Mouse (Mus musculus) ES-Bruce4 (cell line): ENCODE measurements around the gene Ppp1r9b. TPM values are rescaled to one million over a fixed set of nuclear protein-coding genes. Genes with fewer than 3 reads are reported as not detected.
A peak's percentile ranks its signal among the peaks of the same experiment; 100 is the strongest.

Experiments
- H3K27ac ChIP-seq: 2 replicates; pipeline ENCODE4 v1.5.1; 2012; ENCODE audit warnings: low read length, inconsistent platforms; ENCODE audit not compliant: insufficient read depth
- H3K27me3 ChIP-seq: 2 replicates; pipeline ENCODE4 v1.6.1; 2012; ENCODE audit warnings: mild to moderate bottlenecking, low read length, inconsistent platforms; ENCODE audit not compliant: control insufficient read depth, poor library complexity, insufficient read depth, severe bottlenecking
- H3K36me3 ChIP-seq: 2 replicates; pipeline ENCODE4 v1.6.1; 2012; ENCODE audit warnings: inconsistent platforms, mild to moderate bottlenecking, low read length, moderate library complexity; ENCODE audit not compliant: control insufficient read depth, poor library complexity, insufficient read depth, severe bottlenecking
- H3K4me1 ChIP-seq: one replicate; pipeline ENCODE4 v1.8.1; 2011; ENCODE audit warnings: low read length; ENCODE audit not compliant: control insufficient read depth, insufficient read depth
- H3K4me3 ChIP-seq: 2 replicates; pipeline ENCODE4 v1.5.1; 2011; ENCODE audit warnings: low read depth, mild to moderate bottlenecking, low read length
- H3K9ac ChIP-seq: 2 replicates; pipeline ENCODE4 v1.6.1; 2012; ENCODE audit warnings: low read depth, mild to moderate bottlenecking, inconsistent platforms; ENCODE audit not compliant: poor library complexity, severe bottlenecking
- H3K9me3 ChIP-seq: replicated peaks from 2 replicates; pipeline ENCODE4 v1.6.1; 2012; ENCODE audit warnings: mild to moderate bottlenecking, low read length, inconsistent platforms; ENCODE audit not compliant: control insufficient read depth, poor library complexity, insufficient read depth, severe bottlenecking
- CTCF ChIP-seq: IDR thresholded peaks from one replicate; pipeline ENCODE4 v1.8.1; 2011; ENCODE audit warnings: low read depth, low read length
- EP300 ChIP-seq: IDR thresholded peaks from 2 replicates; pipeline ENCODE4 v1.6.1; 2011; ENCODE audit warnings: low read depth, low read length; ENCODE audit not compliant: insufficient read depth
- POLR2A ChIP-seq: IDR thresholded peaks from one replicate; pipeline ENCODE4 v1.8.1; 2011; ENCODE audit warnings: low read length; ENCODE audit not compliant: insufficient read depth
- polyA plus RNA-seq: library from polyadenylated mRNA; stranded (reverse); fragments of >200 nt; gene quantifications from 2 replicates; pipeline ENCODE4 v1.2.4, GENCODE M21; 2011; ENCODE audit warnings: low read depth; ENCODE audit not compliant: missing spikeins, insufficient read depth, insufficient read length

The Ppp1r9b gene
- polyA plus RNA-seq, 1 experiment = 20.3 TPM

DNA sequence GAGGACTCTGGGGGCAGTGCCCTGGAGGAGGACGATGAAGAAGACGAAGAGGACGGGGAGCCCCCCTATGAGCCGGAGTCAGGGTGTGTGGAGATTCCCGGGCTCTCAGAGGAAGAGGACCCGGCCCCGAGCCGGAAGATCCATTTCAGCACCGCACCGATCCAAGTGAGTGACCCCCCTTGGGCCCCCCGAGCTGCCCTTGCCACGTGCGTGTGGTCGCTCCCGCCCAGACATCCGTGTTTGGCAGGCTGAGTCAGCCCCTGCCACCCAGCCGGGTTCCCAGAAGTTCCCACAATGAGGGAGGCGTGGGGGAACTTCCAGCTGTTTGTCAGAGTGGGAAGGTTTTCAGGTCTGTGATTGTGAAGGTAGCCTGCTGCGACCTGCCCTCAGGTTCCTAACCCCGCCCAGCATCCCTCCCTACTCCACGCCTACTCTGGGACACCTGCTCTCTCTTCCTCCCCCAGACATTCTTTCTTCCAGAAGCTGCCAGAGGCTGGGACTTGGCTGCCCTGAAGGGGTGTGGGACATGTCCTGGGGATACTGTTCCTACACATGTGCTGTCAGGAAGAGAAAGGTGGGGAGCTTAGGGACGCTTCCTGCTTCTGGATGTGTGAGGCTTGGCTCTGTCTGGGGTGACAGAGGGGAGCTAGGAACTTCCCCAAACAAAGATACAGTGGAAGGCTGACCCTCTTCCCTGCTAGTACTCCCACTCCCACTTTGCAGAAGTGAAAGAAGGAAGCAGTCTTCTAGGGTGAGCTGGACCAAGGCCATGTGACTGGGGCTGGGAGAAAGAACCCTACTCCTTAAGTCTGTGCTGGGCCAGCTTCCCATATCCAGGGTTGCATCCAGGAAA lies 2.1 kb downstream of the Ppp1r9b start:
- H3K36me3 ChIP-seq = no peaks in the 10 kb centered on the region
- H3K4me1 ChIP-seq = peaks cover 4% of the 10 kb centered on the region
- no peak overlapping the region for H3K27ac ChIP-seq
- H3K9ac ChIP-seq = peak overlapping the region; percentile 91
- peak overlapping the region; percentile 55 for H3K4me3 ChIP-seq
- H3K9me3 ChIP-seq = no peaks in the 10 kb centered on the region
- no peak for TF ChIP-seq CTCF
- peak; percentile 76 for TF ChIP-seq EP300
- peaks cover 3% of the 10 kb centered on the region; the same call in 1 of the 2 replicates for H3K27me3 ChIP-seq

DNA sequence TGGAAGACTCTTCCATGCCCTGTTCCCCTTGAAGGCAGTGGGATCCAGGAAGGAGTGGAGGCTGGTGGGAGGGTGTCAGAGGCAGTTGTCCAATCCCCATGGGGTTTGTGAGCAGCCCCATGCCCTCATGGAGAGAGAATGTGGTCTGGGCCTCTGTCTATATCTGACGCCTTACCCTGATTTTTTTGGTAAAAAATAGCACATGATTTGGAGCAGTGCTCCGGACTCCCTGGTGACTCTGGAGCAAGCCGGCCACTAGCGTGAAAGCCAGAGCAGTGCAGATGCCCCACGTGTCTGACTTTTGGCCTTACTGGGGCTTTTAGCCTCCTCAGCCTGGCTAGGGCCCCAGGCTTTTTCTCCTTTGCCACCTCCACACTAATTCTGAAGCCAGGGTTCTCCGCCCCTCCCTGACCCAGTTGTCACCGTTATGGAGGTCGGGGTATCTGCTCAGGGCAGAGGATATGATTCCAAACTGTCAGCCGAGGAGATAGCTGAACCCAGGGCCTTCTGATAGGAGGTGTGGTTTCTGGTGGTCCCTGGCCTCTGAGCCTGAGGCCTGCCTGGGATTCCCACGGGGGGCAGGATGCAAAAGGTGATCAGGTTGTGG lies 3.5 kb downstream of the Ppp1r9b start:
- no peak for TF ChIP-seq EP300
- Histone ChIP-seq H3K4me1 (no peaks in the 10 kb centered on the region), H3K27me3 (peaks cover 3% of the 10 kb centered on the region; the same call in 1 of the 2 replicates), H3K9ac (no peak overlapping the region), H3K9me3 (no peaks in the 10 kb centered on the region), H3K4me3 (no peak overlapping the region), H3K36me3 (no peaks in the 10 kb centered on the region), H3K27ac (no peak overlapping the region)

DNA sequence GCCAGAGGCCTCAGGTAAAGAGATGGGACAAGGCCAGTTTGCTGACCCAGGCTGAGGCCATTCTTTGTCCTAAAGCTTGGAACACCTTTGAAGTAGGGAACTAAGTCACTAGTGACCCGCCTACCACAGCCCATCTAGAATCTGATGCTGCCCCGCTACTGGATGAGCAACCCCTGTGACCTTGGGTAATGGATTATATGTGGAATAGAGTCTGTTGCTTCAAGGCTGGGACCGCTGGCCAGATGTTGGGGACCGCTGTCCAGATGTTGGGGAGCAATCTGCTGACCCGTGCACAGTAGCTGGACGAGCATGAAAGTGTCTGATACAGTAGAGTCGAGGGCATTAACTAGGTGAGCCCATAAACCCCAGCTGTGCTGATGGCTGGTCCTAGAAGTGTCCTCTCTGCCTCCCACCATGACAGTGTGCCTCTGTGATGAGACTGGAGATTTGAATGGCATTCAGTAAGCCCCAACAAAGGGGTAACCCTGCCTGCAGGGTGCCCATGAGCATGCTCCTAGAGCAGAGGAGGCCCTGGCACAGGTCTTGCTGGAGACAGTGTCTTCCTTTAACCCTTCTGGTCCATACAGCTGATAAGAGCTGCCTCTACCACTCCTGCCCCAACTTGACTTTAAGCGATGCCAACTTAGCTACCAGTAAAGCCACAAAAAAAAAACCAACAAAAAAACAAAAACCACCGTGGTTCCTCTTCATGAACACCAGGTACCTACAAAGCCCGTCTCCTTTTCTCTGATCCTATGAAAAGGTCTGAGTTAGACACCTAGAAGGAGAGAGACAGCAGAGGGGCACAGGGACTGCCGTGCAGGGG lies 4.3 kb downstream of the Ppp1r9b start:
- H3K36me3 ChIP-seq = no peaks in the 10 kb centered on the region
- H3K4me1 ChIP-seq = no peaks in the 10 kb centered on the region
- TF ChIP-seq CTCF (no peak), POLR2A (no peak), EP300 (no peak)
- H3K4me3 ChIP-seq = no peak overlapping the region
- H3K9me3 ChIP-seq = no peaks in the 10 kb centered on the region
- H3K27me3 ChIP-seq = peaks cover 3% of the 10 kb centered on the region; the same call in 1 of the 2 replicates
- no peak overlapping the region for H3K9ac ChIP-seq
- no peak overlapping the region for H3K27ac ChIP-seq

DNA sequence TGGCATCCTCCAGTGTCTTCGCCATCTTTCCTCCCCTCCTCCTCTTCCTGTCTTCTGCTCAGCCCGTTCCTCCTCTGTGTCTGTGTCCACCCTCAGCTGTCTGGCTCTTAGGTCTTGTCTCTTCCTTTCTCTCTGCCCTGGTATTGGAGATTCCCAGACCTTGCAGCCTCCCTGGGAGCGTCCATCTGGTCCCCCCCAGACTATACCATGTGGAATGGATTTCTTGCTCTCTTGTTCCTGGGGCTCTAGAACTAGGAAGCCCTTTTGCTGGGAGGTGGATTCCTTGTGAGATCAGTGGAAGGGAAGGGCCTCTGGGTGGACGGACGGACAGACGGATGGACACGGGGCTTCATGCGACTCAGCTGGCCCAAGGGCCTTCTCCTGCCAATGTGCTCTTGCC lies 5.3 kb downstream of the Ppp1r9b start:
- H3K9ac ChIP-seq = no peak overlapping the region
- H3K9me3 ChIP-seq = no peaks in the 10 kb centered on the region
- TF ChIP-seq POLR2A = no peak
- TF ChIP-seq CTCF = no peak
- TF ChIP-seq EP300 = no peak
- H3K36me3 ChIP-seq = no peaks in the 10 kb centered on the region
- no peak overlapping the region for H3K4me3 ChIP-seq
- H3K4me1 ChIP-seq = no peaks in the 10 kb centered on the region
- H3K27ac ChIP-seq = no peak overlapping the region
- peaks cover 3% of the 10 kb centered on the region; the same call in 1 of the 2 replicates for H3K27me3 ChIP-seq

DNA sequence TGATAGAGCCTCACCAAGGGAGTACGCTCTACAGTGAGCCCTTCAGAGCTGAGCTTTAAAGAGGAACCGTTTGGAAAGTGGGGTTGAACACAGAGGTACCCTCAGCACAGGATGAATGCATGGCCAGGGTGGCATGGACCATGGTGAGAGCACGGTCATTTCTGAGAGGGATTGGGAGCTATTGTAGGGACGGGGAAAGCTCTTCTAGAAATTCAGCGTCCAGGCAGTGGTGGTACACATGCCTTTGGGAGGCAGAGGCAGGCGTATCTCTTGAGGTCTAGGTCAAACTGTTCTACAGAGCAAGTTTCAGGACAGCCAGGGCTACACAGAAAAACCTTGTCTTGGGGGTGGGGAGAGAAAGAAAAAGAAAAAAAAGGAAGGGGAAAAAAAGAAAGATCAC lies 6.1 kb downstream of the Ppp1r9b start:
- H3K9me3 ChIP-seq = no peaks in the 10 kb centered on the region
- H3K9ac ChIP-seq = no peak overlapping the region
- no peak overlapping the region for H3K4me3 ChIP-seq
- no peak for TF ChIP-seq EP300
- TF ChIP-seq CTCF = no peak
- TF ChIP-seq POLR2A = no peak
- H3K4me1 ChIP-seq = no peaks in the 10 kb centered on the region
- no peak overlapping the region for H3K27ac ChIP-seq
- peaks cover 1% of the 10 kb centered on the region; the same call in 1 of the 2 replicates for H3K27me3 ChIP-seq
- no peaks in the 10 kb centered on the region for H3K36me3 ChIP-seq

DNA sequence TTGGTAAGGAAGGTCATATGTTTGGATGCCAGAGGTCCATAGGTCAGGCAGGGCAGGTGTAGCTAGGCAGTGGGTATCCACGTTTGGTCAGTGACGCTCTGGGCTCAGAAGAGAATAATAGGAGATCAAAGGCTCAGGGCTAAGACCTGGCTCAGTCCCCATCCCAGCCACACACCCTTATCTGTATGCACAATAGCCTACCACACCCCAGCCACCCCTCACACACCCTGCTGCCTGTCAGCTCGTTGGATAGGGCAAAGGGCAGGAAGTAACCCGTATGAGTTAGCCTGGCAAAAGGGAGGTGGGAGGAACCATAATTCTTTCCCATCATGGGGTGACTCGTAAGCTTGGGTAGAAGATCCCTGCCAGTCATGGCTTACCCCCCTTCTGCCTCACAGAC lies 6.8 kb downstream of the Ppp1r9b start:
- Histone ChIP-seq H3K27ac (no peak overlapping the region), H3K27me3 (no peaks in the 10 kb centered on the region), H3K36me3 (no peaks in the 10 kb centered on the region), H3K4me3 (no peak overlapping the region), H3K9ac (no peak overlapping the region), H3K4me1 (no peaks in the 10 kb centered on the region), H3K9me3 (no peaks in the 10 kb centered on the region)
- no peak for TF ChIP-seq EP300
- no peak for TF ChIP-seq CTCF
- TF ChIP-seq POLR2A = no peak
